Mouse (Mus musculus) liver, embryonic 14.5 days (tissue): ENCODE results near the gene Mbtd1. TPM values are rescaled to one million over a fixed set of nuclear protein-coding genes. Genes with fewer than 3 reads are reported as not detected.

ENCODE experiments used
- ATAC-seq: fragments of 200-750 bp; cut with Nextera tagmentation; 2 replicates; pipeline ENCODE4 v1.8.0; 2017; ENCODE audit warnings: moderate number of reproducible peaks, mild to moderate bottlenecking, moderate library complexity; ENCODE audit not compliant: insufficient read depth
- DNase-seq, 3 experiments: peaks; one replicate each; pipeline ENCODE4 v3.0.0-alpha.2; 2012 to 2013; ENCODE audit warnings: low read depth in 3 of 3, low spot score in 3 of 3
- H3K27ac ChIP-seq: fragments of 300-500 bp; sonication (generic); 2 replicates; pipeline ENCODE4 v1.5.1; 2014; ENCODE audit warnings: moderate library complexity, mild to moderate bottlenecking, control low read depth, inconsistent platforms
- H3K27me3 ChIP-seq: fragments of 300-500 bp; sonication (generic); 2 replicates; pipeline ENCODE4 v1.6.1; 2014; ENCODE audit warnings: mild to moderate bottlenecking, low read length, moderate library complexity; ENCODE audit not compliant: control insufficient read depth, insufficient read depth
- H3K36me3 ChIP-seq: fragments of 300-500 bp; sonication (generic); replicated peaks from 2 replicates; pipeline ENCODE4 v1.6.1; 2014; ENCODE audit warnings: low read depth; ENCODE audit not compliant: control insufficient read depth, insufficient read depth
- H3K4me1 ChIP-seq, 2 experiments: fragments of 200-500 bp in 1 of 2; fragments of 300-500 bp in 1 of 2; sonication (generic) in 1 of 2; replicated peaks; 2 replicates each; pipeline ENCODE4 v1.6.1; 2012 to 2014; ENCODE audit warnings: antibody characterized with exemption in 1 of 2, inconsistent platforms in 1 of 2, low read length in 1 of 2; ENCODE audit not compliant: control insufficient read depth in 2 of 2, insufficient read depth in 2 of 2
- H3K4me2 ChIP-seq: fragments of 300-500 bp; sonication (generic); 2 replicates; pipeline ENCODE4 v1.6.1; 2014; ENCODE audit warnings: low read depth, mild to moderate bottlenecking, control low read depth, moderate library complexity
- H3K4me3 ChIP-seq, 2 experiments: fragments of 200-500 bp in 1 of 2; fragments of 300-500 bp in 1 of 2; sonication (generic) in 1 of 2; 2 replicates each; pipeline ENCODE4 v1.5.1; 2012 to 2014; ENCODE audit warnings: low read depth in 2 of 2, low read length in 2 of 2, mild to moderate bottlenecking in 2 of 2, control low read depth in 1 of 2, inconsistent platforms in 1 of 2, moderate library complexity in 1 of 2; ENCODE audit not compliant: insufficient read depth in 1 of 2
- H3K9ac ChIP-seq: fragments of 300-500 bp; sonication (generic); replicated peaks from 2 replicates; pipeline ENCODE4 v1.6.1; 2014; ENCODE audit warnings: mild to moderate bottlenecking, control low read depth, moderate library complexity
- H3K9me3 ChIP-seq: fragments of 300-500 bp; sonication (generic); 2 replicates; pipeline ENCODE4 v1.6.1; 2016; ENCODE audit warnings: low read length, mixed read lengths; ENCODE audit not compliant: control insufficient read depth
- CTCF ChIP-seq: IDR thresholded peaks from 2 replicates; pipeline ENCODE4 v1.5.1; 2016; ENCODE audit warnings: antibody characterized with exemption, low read depth, control low read depth
- EP300 ChIP-seq: IDR thresholded peaks from 2 replicates; pipeline ENCODE4 v1.6.1; 2016; ENCODE audit warnings: antibody characterized with exemption, low read depth
- WGBS: fragments of 180-500 bp; shearing (Covaris S2); extraction: QIAGEN DNeasy Blood & Tissue Kit; methylation state at CpG from one replicate; pipeline ENCODE4 v1.1.7; 2014; ENCODE audit not compliant: insufficient replicate concordance; 5-methylcytosine and 5-hydroxymethylcytosine counted together
- polyA plus RNA-seq, 2 experiments: library from polyadenylated mRNA; depleted of rRNA in 1 of 2; stranded (reverse) in 1 of 2; unstranded in 1 of 2; fragments of >200 nt; fragmentation: Nextera tagmentation in 1 of 2; extraction: Ambion mirVana in 1 of 2; gene quantifications; 2 replicates each; pipeline versions ENCODE4 v1.2.1 to v1.2.3; 2012 to 2014

The Mbtd1 gene
- polyA plus RNA-seq, 2 experiments: 3.7 to 5.8 TPM

DNA sequence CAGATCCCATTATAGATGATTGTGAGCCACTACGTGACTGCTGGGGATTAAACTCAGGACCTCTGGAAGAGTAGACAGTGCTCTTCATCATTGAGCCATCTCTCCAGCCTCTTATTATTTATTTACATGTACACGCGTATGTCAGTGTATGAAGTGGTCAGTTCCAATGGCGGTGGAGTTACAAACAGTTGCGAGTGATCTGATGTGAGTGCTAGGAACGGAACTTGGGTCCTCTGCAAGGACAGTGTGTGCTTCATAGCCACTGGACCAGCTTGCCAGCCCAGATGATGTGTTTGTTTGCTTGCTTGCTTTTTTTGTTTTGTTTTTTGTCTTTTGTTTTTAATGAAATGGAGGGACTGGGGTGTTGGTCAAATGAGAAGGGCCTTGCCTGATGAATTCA is 83.5 kb downstream of the Mbtd1 start:
- Histone ChIP-seq H3K9me3 (no peaks in the 10 kb centered on the region), H3K27ac (no peak overlapping the region), H3K4me1 (peaks cover 2 to 8% of the 10 kb centered on the region in 2 experiments; a peak in 3 of 4 replicates), H3K27me3 (no peaks in the 10 kb centered on the region), H3K4me2 (peak overlapping the region; percentile 69), H3K4me3 (no peak overlapping the region), H3K36me3 (peaks cover 14% of the 10 kb centered on the region), H3K9ac (no peak overlapping the region)
- ATAC-seq (no peak), DNase-seq (no peak)
- WGBS: 90% methylated on average over 6 of the region's 6 CpGs
- TF ChIP-seq CTCF (no peak), EP300 (no peak)

DNA sequence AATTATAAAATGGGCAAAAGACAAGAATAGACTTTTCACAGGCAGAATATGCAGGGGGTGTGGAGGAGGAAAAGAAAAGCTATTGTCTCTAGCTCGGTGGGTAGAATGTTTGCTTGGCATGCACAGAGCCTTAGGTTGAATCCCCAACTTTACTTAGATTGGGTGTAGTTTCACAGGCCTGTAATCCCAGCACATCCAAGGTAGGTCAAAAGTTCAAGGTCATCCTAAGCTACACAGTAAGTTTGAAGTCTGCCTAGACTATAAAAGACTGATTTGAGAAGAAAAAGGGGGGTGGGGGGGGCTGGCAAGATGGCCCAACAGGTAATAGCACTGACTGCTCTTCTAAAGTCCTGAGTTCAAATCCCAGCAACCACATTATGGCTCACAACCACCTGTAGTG is 84.1 kb downstream of the Mbtd1 start:
- H3K27me3 ChIP-seq: no peaks in the 10 kb centered on the region
- H3K27ac ChIP-seq: no peak overlapping the region
- no peak overlapping the region for H3K9ac ChIP-seq
- H3K4me1 ChIP-seq: peaks cover 2 to 8% of the 10 kb centered on the region in 2 experiments; a peak in 3 of 4 replicates
- DNase-seq (no peak), ATAC-seq (no peak)
- WGBS: 73% methylated on average over 1 of the region's 1 CpGs
- peaks cover 9% of the 10 kb centered on the region; the same call in 1 of the 2 replicates for H3K36me3 ChIP-seq
- H3K9me3 ChIP-seq: no peaks in the 10 kb centered on the region
- no peak overlapping the region for H3K4me2 ChIP-seq
- no peak for TF ChIP-seq CTCF
- TF ChIP-seq EP300: no peak
- no peak overlapping the region for H3K4me3 ChIP-seq

DNA sequence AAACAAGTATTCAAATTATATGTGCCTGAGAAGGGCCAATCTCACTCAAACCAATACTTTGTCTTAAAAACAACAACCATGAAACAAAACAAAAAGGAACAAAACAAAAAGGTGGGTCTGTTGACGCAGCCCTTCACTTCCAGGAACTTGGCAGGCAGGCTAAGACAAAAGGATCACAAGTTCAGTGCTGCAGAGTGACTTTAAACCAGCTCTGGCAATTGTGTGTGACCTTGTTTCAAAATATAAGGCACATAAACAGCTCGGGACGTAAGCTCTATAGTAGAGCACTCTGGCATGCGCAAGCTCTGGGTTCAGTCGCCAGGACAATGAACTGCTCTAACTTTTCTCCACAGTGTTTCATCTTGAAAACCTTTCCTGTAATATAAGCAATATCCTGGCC is 87.3 kb downstream of the Mbtd1 start:
- 78% methylated on average over 5 of the region's 5 CpGs for WGBS
- Histone ChIP-seq H3K9ac (no peak overlapping the region), H3K36me3 (no peaks in the 10 kb centered on the region), H3K27me3 (no peaks in the 10 kb centered on the region), H3K9me3 (no peaks in the 10 kb centered on the region), H3K4me3 (no peak overlapping the region), H3K27ac (no peak overlapping the region), H3K4me1 (peaks cover 2 to 3% of the 10 kb centered on the region in 2 experiments; a peak in 1 of 4 replicates), H3K4me2 (no peak overlapping the region)
- no peak for ATAC-seq
- DNase-seq: no peak
- no peak for TF ChIP-seq EP300
- TF ChIP-seq CTCF: no peak

DNA sequence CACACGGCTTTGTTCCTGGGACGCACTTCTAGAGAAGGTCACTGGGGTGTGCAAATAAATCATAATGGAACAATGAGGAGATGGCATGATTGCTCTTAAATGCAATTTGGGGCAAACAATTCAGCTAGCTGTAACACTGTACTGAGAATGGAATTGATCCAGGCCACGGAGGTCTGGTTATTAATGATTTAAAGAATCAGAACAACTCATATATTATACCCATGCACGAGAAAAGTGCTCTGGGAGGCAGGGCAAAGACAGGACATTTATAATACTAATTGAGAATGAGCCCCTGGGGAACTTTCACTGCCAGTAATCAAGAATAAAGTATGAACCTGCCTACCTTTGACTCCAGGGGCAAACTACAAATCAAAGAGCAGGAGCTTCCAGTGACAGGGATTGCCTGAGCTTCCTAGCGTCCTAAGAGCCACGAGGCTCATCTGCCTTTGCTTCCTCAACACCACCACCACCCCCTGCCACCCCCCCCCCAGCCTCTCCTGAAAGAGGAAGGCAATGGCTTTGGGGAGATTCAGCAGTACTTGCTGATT is 93.9 kb downstream of the Mbtd1 start:
- DNase-seq (no peak), ATAC-seq (no peak)
- Histone ChIP-seq H3K4me2 (no peak overlapping the region), H3K36me3 (no peaks in the 10 kb centered on the region), H3K4me1 (no peaks in the 10 kb centered on the region), H3K4me3 (no peak overlapping the region), H3K27me3 (no peaks in the 10 kb centered on the region), H3K27ac (no peak overlapping the region), H3K9me3 (no peaks in the 10 kb centered on the region), H3K9ac (no peak overlapping the region)
- TF ChIP-seq EP300: no peak
- no peak for TF ChIP-seq CTCF
- 43% methylated on average over 6 of the region's 6 CpGs for WGBS

DNA sequence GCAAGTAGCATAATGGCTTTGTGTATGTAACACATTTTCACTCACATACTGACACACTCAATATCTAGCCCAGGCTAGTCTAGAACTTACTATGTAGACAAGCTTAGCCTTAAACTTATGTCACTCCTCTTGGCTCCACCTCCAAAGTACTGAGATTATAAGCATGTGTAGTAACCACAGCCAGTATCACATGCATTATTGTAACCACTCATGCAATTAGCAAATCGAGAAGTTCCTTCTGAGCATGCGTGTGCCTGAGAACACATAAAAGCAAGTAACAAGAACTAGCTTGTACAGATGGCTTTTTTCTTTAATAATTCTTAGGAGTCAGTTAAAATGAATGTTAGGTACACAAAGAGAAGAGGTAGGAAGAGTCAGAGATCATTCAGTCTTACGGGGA is 99.0 kb downstream of the Mbtd1 start:
- Histone ChIP-seq H3K4me3 (no peak overlapping the region), H3K4me1 (peaks cover 7 to 18% of the 10 kb centered on the region in 2 experiments; a peak in 3 of 4 replicates), H3K36me3 (no peaks in the 10 kb centered on the region), H3K9ac (no peak overlapping the region), H3K27me3 (no peaks in the 10 kb centered on the region), H3K4me2 (no peak overlapping the region), H3K27ac (no peak overlapping the region), H3K9me3 (no peaks in the 10 kb centered on the region)
- no peak for ATAC-seq
- 70% methylated on average over 3 of the region's 3 CpGs for WGBS
- DNase-seq: no peak
- TF ChIP-seq CTCF: no peak
- TF ChIP-seq EP300: no peak
